Mouse (Mus musculus) C2C12 (cell line): ENCODE measurements at regions not wholly inside any gene's neighbourhood (a gene's known extent, or its start where the extent isn't known, plus 50 kb on each side); places are given as distances from the start of the nearest gene placed in this dataset.

Source experiments
- CEBPB ChIP-seq: IDR thresholded peaks from one replicate; pipeline ENCODE4 v1.6.1; 2011; ENCODE audit warnings: low read depth, mild to moderate bottlenecking, control low read depth, moderate library complexity
- CTCF ChIP-seq: IDR thresholded peaks from one replicate; pipeline ENCODE4 v1.5.1; 2011; ENCODE audit not compliant: control insufficient read depth, insufficient read depth, insufficient read length
- MAX ChIP-seq: IDR thresholded peaks from one replicate; pipeline ENCODE4 v1.6.1; 2011; ENCODE audit warnings: mild to moderate bottlenecking, control low read depth
- MYOG ChIP-seq: IDR thresholded peaks from one replicate; pipeline ENCODE4 v1.6.1; 2011; ENCODE audit not compliant: control insufficient read depth, insufficient read length; ENCODE audit errors: extremely low read depth
- USF1 ChIP-seq: IDR thresholded peaks from one replicate; pipeline ENCODE4 v1.6.1; 2011; ENCODE audit warnings: low read depth, mild to moderate bottlenecking, control low read depth, moderate library complexity

GRCm38 (mm10) chr16:74664337-74664736, 252.7 kb upstream of the Robo2 start:
- no peak for TF ChIP-seq USF1
- no peak for TF ChIP-seq MYOG
- TF ChIP-seq CTCF: no peak
- TF ChIP-seq CEBPB: no peak
- TF ChIP-seq MAX: no peak
